Mouse (Mus musculus) c-Kit-negative CD71-positive TER-119-positive erythroid progenitor cells, embryonic 14.5 days (primary cell): ENCODE data around the gene Sntg2.

ENCODE experiments used
- DNase-seq: peaks from one replicate; pipeline ENCODE4 v3.0.0-alpha.2; 2013; ENCODE audit warnings: low read depth, low spot score

Gene Sntg2

DNA sequence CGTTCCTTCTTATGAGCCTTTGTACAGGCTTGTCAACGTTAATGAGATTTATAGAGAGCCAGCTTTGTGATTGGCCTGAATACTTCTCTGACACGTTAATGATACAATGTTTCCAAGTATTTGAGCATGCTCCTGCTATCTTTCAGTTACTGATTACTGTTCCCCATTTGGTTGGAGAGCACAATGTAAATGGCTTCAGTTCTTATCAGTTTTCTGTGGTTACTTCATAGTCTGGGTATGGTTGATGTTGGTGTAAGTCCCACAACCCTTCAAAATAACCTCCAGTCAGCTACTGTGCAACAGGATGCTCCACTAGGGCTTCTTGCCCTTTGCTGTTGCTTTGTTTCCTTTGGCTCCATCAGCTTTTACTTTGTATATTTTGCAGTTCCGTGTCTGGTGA lies 168.7 kb downstream of the Sntg2 start:
- no peak for DNase-seq

GRCm38 (mm10) chr12:30202763-30203162 lies 170.4 kb downstream of the Sntg2 start:
- no peak for DNase-seq

DNA sequence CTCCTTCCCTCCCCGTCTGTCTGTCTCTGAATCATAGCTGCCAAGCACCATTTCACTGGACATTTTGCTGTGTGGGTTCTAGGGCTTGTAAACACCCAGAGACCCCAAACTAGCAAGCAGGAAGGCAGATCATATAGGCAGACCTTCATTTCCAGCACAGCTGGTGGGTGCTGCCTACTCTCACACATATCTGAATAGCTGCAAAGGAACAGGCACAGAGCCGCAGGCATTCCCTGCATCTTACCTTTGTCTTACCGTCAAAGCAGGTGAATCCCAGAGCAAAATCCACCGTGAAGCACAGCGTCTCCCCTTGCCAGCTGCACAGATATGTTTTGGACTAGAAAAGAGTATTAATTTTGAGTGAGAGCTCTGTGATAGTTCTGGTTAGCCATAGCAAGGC lies 172.1 kb downstream of the Sntg2 start:
- no peak for DNase-seq

- DNase-seq, result no peak
Measured at GRCm38 (mm10) chr12:30200621-30201020, 172.6 kb downstream of the Sntg2 start.

DNA sequence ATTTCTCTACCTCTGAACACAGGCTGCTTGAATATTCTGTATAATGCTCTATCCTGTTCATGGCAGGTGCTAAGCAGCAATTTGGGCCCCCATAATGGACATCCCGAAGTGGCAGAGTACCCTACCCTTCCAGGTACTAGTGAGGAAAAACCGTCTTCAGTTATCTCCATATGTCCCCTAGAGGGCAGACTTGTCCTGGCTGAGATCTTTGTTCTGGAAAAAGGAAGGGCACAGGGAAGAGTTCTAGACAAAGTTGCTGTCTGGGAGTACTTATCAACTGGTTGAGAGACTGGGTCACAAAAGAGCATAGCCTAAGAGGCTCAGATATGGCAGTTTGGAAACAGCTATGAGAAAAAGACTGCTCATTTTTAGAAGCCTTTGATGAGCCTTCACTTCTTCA lies 173.4 kb downstream of the Sntg2 start:
- DNase-seq, result no peak

- DNase-seq, result no peak
Measured at GRCm38 (mm10) chr12:30198250-30198649, 174.9 kb downstream of the Sntg2 start.

GRCm38 (mm10) chr12:30181721-30182120 lies 191.5 kb downstream of the Sntg2 start:
- no peak for DNase-seq

DNA sequence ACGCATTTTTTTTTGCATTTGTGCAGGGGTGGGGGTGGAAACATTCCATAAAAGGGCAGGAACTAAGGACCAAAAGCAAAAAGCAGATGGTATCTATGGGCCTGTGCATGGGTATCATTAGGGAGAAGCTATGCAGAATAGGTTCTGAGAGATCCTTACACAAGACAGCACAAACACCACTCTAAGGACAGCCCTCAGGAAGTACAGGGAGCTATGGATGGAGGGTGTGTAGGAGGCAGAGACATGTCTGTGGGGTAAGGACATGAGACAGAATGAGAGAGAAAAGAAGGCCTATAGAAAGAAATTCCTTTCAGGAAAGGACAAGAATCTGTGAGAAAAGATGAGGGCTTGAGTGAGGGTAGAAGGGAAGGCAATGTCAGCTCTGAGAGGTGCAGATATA lies 193.6 kb downstream of the Sntg2 start:
- DNase-seq, result no peak

- no peak for DNase-seq
Measured at GRCm38 (mm10) chr12:30177966-30178365, 195.2 kb downstream of the Sntg2 start.

DNA sequence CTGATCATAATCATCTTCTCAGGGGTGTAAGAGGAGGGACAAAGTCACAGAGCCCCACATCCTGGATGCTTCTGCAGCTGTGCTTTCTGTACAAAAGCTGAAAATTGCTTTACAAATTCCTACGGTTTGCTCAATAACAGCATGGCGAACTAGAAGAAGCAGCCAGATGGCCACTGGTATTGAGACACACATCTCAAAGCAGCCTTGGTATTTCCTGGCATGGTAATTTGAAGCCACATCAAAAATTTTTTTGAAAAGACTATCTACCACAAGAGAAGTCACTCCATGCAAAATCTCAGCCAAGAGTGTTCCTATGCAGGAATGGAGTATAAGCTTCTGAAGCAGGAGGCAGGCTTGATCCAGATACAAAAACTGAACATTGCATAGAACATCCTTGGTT lies 195.6 kb downstream of the Sntg2 start:
- DNase-seq, result no peak

GRCm38 (mm10) chr12:30168491-30168890 lies 204.7 kb downstream of the Sntg2 start:
- no peak for DNase-seq

DNA sequence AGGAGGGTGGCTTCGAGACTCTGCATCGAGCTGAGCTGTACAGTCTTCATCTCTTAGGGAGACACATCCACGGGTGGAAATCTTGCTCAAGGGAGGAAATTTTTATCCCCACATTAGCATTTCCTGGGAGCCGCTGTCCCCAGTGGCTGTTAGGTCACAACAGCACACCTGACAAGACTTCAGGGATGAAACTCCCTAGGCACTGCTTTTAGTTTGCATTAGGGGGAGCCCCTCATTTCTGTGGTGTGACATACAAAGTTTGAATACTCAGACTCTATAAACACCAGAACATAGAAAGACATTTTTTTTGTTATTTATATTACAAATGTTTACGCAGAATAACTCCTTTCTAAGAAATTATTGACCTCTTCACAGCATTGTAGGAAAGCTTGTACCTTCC lies 208.6 kb downstream of the Sntg2 start:
- DNase-seq, result no peak

- DNase-seq, result no peak
Measured at GRCm38 (mm10) chr12:30164005-30164404, 209.2 kb downstream of the Sntg2 start.

DNA sequence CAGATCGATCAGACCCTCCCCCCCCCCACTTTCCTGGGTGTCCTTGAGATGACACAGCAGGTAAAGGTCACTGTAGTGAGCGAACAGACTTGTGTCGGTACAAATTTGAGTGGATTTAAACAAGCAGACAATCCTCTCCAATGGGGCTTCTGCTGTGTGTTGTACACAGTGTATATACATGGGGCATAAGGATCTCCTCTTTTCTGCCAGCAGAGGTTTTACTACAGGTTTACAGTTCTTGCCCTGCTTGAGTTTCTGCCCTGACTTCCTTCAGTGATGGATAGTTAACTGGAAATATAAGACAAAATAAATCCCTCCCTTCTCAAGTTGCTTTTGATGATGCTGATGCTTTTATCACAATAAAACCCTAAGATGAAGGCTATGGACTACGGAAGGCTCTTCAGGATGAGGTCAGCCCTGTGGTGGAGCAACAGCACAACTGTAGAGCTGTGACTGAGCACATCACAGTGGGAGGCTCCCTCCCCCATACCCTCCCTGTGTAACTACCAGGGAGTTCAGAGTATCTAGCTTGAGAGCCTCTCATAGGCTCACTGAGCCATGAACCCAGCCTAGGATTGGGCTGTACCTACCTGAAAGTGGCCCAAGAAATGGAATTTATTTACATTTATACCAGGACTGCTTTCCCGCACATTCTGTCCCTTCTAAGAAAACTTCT lies 211.3 kb downstream of the Sntg2 start:
- no peak for DNase-seq

- no peak for DNase-seq
Measured at GRCm38 (mm10) chr12:30160475-30160874, 212.7 kb downstream of the Sntg2 start.

- DNase-seq, result no peak
Measured at GRCm38 (mm10) chr12:30159788-30160187, 213.4 kb downstream of the Sntg2 start.

DNA sequence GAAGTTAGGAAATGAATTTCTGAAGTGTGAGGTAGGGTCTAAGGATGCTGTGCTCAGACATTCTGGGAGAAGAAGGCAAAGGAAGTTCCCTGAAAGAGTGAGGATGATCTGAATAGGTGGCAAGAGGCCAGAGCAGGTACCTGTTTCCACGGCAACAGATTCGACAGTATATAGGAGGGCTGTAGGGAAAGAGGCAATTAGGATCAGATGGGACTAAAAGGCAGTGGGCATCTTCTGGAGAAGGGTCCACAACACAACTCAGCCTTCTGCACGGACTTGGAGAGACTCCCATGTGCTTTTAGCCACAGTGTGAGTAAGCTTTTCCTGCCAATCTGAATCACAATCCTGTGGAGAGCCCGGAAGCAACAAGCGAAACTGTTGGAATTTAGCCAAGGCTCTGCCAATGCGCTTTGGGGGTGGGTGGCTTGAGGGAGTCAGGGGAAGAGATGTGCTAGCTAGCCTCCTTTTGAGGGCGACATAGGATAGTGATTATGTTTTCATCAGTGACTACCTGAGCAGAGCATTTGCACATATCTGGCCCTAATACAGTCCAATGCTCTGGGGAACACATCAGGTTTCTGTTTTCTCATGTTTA lies 219.0 kb downstream of the Sntg2 start:
- no peak for DNase-seq

GRCm38 (mm10) chr12:30142085-30142484 lies 231.1 kb downstream of the Sntg2 start:
- DNase-seq, result no peak

- DNase-seq, result no peak
Measured at GRCm38 (mm10) chr12:30132524-30132923, 240.7 kb downstream of the Sntg2 start, which contains the start of gene Tpo. TSS of gene Tpo (minus strand) at chr12:30132624.

- DNase-seq, result no peak
Measured at GRCm38 (mm10) chr12:30129411-30129716, 243.8 kb downstream of the Sntg2 start.

DNA sequence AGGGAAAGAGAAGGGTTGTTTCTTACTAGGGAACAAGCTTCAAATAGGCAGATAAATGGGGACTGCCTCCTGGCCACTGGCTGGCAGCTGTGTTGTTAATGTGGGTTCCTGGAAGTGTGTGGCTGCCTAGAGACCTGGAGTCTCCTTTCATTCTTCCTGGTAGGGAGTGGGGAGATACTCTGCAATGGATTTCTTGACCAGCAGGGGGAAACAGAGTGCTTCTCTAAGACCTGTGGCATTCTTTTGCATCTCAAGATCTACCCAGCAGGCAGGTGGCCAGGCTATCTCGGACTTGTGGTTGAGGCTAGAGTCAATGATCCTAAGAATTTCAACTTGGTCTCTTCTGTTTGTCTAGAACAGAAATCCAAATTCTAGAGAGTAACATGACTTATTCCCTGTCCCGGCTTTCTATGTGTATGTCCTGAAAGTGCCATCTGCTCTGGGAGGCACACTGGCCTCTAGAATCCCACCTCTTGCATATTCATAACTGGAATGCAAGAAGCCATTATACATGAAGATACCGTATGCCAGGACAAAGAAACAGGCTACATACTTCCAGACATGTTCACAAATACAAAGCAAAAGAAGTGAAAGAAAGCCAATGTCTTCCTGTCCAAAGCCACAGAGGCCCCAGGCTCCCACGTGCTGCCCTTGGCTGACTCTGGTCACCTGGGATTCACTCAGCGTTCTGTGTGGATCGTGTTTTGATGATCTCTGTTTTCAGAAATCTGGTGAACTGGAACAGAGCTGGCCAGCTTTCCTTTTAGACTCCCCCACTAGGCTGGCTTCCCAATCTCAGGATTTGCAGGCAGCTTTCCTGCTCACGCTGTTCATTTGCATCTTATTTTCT lies 244.4 kb downstream of the Sntg2 start:
- DNase-seq, result no peak
